Mouse (Mus musculus): ENCODE measurements around the gene Rrad.

The Rrad gene

DNA sequence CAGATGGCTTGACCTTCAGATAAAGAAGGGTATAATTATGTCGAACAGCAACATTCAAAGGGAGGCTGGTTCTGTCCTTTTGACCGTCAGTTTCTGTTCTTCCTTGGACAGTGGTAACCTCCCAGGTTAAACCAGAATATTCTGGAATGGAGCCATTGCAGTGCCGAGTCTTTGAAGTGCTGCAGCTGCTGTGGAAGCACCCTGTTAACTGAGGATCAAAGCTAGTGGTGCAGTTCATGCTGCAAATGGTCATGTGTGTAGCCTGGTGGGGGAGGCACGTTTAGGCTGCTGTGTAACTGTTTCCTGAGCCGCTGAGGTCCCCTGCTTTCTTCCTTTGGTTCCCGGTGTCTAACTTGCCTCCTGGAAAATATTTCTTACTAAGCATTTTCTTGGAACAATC is 32.6 kb downstream of the Rrad start:
- TF ChIP-seq GATA4 (IDR thresholded peaks at IDR 0.05; ENCODE audit: insufficient replicate concordance, low read length), result no peak

DNA sequence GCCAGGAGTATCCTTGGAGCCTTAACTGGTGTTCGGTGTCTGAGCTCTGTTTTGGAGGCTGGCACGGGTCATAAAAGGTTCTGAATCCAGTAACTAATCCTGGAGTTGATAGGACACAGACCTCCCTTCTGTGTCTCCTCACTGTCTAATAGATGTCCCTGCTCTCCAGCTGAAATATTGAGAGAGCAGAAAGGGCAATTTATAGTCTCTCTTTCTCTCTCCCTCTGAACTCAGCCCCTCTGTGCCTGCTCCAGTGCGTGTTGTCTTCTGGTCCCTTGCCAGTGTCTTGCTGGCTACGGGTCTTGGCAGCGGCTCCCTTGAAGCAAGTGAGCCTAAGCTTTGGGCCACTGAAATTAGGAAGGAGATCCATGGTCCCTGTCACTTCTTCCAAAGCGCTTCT is 33.5 kb downstream of the Rrad start:
- no peak for TF ChIP-seq GATA4 (IDR thresholded peaks at IDR 0.05; ENCODE audit: insufficient replicate concordance, low read length)

DNA sequence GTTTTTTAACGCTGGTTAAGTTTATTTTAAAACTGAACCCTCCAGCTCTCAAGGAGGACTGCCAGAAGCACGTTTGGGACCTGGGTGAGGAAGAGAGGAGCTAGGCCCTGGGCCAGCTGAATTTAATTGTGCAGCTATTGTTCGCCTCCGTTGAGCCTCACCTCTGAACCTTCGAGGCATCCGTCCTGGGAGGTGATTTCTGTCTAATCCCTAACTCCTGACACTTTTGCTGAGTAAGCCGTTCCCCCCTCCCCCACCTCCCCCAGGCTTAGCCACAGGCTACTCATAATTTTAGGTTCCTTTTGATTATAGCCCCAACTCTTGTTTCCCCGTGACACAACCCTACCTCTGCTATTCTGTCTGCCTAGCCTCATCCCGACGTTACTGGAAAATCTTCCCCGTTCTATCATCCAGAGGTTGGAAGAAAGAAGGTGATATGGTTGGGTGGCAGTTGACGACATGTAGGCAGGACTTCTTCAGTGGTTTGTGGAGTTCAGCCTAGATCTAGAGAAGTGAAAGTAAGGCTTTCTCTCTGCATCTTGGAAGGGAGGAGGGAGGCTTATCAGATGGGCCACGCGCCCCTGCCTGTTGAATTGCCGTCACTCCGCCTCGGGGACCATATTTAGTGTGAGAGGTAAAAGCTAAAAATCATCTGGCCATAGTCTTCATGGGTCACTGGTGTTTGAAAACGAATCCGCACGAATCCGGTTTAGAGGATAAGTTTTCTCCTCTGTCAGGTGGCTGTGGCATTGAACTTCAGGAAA is 35.2 kb downstream of the Rrad start:
- TF ChIP-seq GATA4 (IDR thresholded peaks at IDR 0.05; ENCODE audit: insufficient replicate concordance, low read length), result peak; percentile 62; the same call in 1 of the 2 replicates

DNA sequence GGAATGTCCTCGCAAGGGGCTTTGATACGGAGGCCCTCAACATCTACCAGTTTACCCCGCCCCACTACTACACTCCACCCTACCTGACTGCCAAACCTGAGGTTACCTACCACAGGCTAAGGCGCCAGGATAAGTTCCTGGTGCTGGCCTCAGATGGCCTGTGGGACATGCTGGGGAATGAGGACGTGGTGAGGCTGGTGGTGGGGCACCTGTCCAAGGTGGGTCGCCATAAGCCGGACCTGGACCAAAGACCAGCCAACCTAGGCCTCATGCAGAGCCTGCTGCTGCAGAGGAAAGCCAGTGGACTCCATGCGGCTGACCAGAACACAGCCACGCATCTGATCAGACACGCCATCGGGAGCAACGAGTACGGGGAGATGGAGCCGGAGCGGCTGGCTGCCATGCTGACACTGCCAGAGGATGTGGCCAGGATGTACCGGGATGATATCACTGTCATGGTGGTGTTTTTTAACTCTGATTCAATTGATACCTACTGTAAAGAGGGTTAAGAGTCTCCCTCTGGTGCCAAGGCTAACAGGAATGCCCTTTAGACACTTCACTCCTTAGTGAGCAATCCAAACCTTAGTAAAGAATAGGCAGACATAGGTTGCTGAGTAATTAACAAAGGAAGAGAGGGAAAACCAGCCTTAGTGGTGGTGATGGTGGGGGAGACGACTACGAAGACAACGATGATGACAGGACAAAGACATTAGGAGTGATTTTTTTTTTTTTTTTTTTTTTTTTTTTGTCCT is 36.3 kb downstream of the Rrad start:
- TF ChIP-seq GATA4 (IDR thresholded peaks at IDR 0.05; ENCODE audit: insufficient replicate concordance, low read length), result no peak

DNA sequence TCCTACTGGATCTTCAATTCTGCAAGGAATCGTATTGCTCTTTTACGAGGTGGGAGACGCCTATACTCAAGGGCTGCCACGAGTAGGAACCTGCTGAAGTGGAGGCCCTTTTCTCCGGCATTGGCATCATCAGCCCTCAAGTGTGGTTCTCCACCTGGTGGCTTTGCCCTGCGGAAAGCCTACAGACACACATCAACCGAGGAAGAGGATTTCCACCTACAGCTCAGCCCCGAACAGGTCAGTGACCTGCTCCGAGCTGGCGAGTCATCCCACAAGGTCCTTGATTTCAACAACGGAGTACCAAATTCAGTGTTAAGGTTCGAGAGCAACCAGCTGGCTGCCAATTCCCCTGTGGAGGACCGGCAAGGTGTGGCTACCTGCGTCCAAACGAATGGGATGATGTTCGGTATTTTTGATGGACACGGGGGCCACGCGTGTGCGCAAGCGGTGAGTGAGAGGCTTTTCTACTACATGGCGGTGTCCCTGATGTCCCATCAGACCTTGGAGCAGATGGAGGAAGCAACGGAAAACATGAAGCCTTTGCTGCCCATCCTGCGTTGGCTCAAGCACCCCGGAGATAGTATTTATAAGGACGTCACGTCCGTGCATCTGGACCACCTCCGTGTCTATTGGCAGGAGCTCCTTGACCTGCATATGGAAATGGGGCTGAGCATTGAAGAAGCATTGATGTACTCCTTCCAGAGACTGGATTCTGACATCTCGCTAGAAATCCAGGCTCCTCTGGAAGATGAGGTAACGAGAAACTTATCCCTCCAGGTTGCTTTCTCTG is 37.4 kb downstream of the Rrad start:
- TF ChIP-seq GATA4 (IDR thresholded peaks at IDR 0.05; ENCODE audit: insufficient replicate concordance, low read length), result no peak

DNA sequence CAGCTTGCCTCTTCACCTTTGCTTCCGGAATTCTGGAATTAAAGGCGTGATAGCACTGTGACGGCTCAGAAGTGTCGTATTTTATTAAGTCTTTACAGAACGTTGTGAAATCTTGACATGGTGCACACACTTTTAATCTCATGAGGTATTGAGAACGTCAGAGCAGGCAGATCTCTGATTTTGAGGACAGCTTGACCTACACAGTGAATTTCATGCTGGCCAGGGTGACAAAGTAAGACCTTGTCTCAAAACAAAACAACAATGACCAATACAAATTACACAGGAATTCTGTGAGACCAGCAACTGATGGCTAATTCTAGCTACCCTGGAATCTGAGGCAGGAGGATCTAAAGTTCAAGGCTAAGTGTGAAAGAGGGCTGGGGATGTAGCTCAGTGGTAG is 38.6 kb downstream of the Rrad start:
- no peak for TF ChIP-seq GATA4 (IDR thresholded peaks at IDR 0.05; ENCODE audit: insufficient replicate concordance, low read length)

DNA sequence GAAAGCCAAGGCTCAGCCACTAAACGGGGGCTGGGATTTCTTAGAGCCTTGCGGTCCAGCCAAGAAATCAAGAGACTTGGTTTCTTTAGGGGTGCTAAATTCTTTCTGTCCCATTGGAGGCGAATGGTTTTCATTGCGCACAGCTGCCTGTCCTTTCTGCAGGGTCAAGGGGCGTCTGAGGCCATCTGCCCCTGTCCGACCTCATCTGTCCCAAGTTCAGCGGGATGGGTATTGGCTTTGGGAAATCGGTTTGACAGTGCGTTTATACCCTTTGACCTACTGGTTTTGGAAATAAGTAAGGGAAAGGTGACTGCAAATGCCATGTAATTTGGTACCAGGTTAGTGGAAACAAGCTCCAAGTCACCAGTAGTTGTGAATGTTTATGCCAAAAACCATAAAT is 39.3 kb downstream of the Rrad start:
- TF ChIP-seq GATA4 (IDR thresholded peaks at IDR 0.05; ENCODE audit: insufficient replicate concordance, low read length), result no peak

DNA sequence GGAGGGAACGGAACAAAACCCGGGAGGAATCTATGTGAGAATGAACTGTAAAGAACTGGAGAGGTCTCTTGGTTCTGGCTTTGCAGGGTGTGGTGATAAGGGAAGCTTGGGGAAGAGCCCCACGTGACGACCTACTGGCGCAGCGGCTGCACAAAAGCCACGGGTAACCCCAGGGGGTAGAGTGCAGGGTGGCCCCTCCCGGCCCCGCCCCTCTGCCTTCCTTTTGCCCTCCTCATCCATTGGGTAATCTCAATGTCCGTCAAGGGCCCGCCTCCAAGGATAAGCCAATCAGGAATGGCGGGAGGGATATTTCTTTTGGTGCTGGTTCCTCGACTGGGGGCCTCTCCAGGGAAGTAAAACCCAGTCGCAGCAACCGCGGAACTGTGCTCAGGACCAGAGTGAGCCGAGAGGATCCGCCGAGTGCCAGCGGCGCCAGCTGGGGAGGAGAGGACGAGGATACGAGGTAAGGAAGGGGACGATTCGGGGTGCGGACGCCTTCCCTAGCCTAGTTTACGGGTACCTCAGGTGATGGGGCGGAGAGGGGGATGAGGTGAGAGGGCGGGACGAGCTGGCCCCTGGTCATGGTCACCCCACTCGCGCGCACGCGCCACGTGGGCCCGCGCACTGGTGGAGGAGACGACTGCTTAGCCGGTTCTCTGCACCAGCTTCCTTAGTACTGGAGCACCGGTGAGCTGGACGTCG is 39.8 kb downstream of the Rrad start, which contains the start of gene Pdp2:
TSS of gene Pdp2 (plus strand) at position 319 of the 702 bp plus-strand sequence.
- peak; percentile 71; the same call in 1 of the 2 replicates for TF ChIP-seq GATA4 (IDR thresholded peaks at IDR 0.05; ENCODE audit: insufficient replicate concordance, low read length)

DNA sequence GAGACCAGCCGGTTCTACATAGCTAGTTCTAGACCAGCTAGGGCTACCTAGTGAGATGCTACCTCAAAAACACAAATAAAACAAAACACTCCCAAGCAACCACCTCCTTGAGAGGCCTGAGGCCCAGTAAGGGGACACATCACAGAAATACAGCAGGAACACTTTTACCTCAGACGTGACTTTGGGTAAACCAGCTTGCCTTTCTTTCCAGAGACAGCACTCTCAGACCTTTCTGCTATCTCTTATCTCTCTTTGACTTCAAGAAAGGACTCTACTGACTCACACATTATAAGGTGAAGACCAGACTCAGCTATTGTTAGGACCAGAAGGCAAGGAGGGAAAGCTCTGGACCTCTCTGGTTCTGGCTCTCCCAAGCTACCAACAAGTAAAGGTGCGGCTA is 40.8 kb downstream of the Rrad start:
- TF ChIP-seq GATA4 (IDR thresholded peaks at IDR 0.05; ENCODE audit: insufficient replicate concordance, low read length), result no peak

DNA sequence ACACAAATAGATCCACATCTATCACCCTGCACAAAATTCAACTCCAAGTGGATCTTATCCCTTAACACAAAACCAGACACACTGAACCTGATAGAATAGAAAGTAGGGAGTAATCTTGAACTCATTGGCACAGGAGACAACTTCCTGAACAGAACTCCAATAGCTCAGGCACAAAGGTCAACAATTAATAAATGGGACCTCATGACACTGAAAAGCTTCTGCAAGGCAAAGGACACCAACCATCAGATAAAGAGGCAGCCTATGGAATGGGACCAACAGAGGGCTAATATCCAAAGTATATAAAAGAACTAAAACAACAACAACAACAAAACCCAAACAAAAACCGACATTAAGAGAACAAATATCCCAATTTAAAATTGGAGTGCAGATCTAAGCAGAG is 46.6 kb downstream of the Rrad start:
- no peak for TF ChIP-seq GATA4 (IDR thresholded peaks at IDR 0.05; ENCODE audit: insufficient replicate concordance, low read length)
